Mouse (Mus musculus) myocyte (in vitro differentiated cells): ENCODE measurements at regions not wholly inside any gene's neighbourhood (a gene's known extent, or its start where the extent isn't known, plus 50 kb on each side); places are given as distances from the start of the nearest gene placed in this dataset.

ENCODE experiments used
- H3K27me3 ChIP-seq: one replicate; pipeline ENCODE4 v1.6.1; 2011; ENCODE audit not compliant: control insufficient read depth, insufficient read depth, insufficient read length
- H3K36me3 ChIP-seq: one replicate; pipeline ENCODE4 v1.6.1; 2011; ENCODE audit not compliant: control insufficient read depth, insufficient read depth
- H3K4me2 ChIP-seq: one replicate; pipeline ENCODE4 v1.6.1; 2011; ENCODE audit warnings: low read depth, control low read depth
- H3K4me3 ChIP-seq: one replicate; pipeline ENCODE4 v1.5.1; 2011; ENCODE audit warnings: mild to moderate bottlenecking, control low read depth, moderate library complexity
- H3K79me2 ChIP-seq: one replicate; pipeline ENCODE4 v1.6.1; 2011; ENCODE audit not compliant: control insufficient read depth, insufficient read depth
- H3ac ChIP-seq: one replicate; pipeline ENCODE4 v1.6.1; 2011; ENCODE audit not compliant: control insufficient read depth, insufficient read length
- CEBPB ChIP-seq: IDR thresholded peaks from 2 replicates; pipeline ENCODE4 v1.6.1; 2011; ENCODE audit warnings: mild to moderate bottlenecking, moderate library complexity; ENCODE audit not compliant: poor library complexity, insufficient read depth, severe bottlenecking
- E2F4 ChIP-seq: IDR thresholded peaks from one replicate; pipeline ENCODE4 v1.6.1; 2011; ENCODE audit warnings: mild to moderate bottlenecking, control low read depth, moderate library complexity; ENCODE audit not compliant: insufficient read depth
- MAX ChIP-seq: IDR thresholded peaks from one replicate; pipeline ENCODE4 v1.6.1; 2011; ENCODE audit warnings: low read depth, mild to moderate bottlenecking, control low read depth
- MYOD1 ChIP-seq, 3 experiments: IDR thresholded peaks; one replicate each; pipeline ENCODE4 v1.6.1; 2011; ENCODE audit warnings: control low read depth in 2 of 3, low read depth in 2 of 3, mild to moderate bottlenecking in 2 of 3, moderate library complexity in 1 of 3; ENCODE audit not compliant: insufficient read length in 2 of 3, control insufficient read depth in 1 of 3
- MYOG ChIP-seq, 3 experiments: IDR thresholded peaks; one replicate each; pipeline ENCODE4 v1.6.1; 2011; ENCODE audit warnings: control low read depth in 2 of 3, low read depth in 2 of 3, mild to moderate bottlenecking in 2 of 3; ENCODE audit not compliant: insufficient read length in 2 of 3, control insufficient read depth in 1 of 3, insufficient read depth in 1 of 3
- POLR2A ChIP-seq: IDR thresholded peaks from one replicate; pipeline ENCODE4 v1.6.1; 2011; ENCODE audit warnings: low read depth, mild to moderate bottlenecking, control low read depth, moderate library complexity; ENCODE audit not compliant: insufficient read length
- POLR2AphosphoS2 ChIP-seq: IDR thresholded peaks from one replicate; pipeline ENCODE4 v1.6.1; 2011; ENCODE audit warnings: low read depth, control low read depth; ENCODE audit not compliant: insufficient read length
- REST ChIP-seq: IDR thresholded peaks from one replicate; pipeline ENCODE4 v1.6.1; 2011; ENCODE audit warnings: mild to moderate bottlenecking, control low read depth, moderate library complexity; ENCODE audit not compliant: insufficient read depth, insufficient read length
- SRF ChIP-seq: IDR thresholded peaks from one replicate; pipeline ENCODE4 v1.6.1; 2011; ENCODE audit warnings: low read depth; ENCODE audit not compliant: control insufficient read depth, insufficient read length
- TCF12 ChIP-seq: IDR thresholded peaks from one replicate; pipeline ENCODE4 v1.6.1; 2011; ENCODE audit warnings: mild to moderate bottlenecking, control low read depth; ENCODE audit not compliant: poor library complexity, insufficient read depth, severe bottlenecking
- TCF3 ChIP-seq: IDR thresholded peaks from one replicate; pipeline ENCODE4 v1.6.1; 2011; ENCODE audit warnings: low read depth, control low read depth; ENCODE audit not compliant: insufficient read length
- USF1 ChIP-seq: IDR thresholded peaks from one replicate; pipeline ENCODE4 v1.6.1; 2011; ENCODE audit warnings: low read depth, mild to moderate bottlenecking, control low read depth, moderate library complexity

DNA sequence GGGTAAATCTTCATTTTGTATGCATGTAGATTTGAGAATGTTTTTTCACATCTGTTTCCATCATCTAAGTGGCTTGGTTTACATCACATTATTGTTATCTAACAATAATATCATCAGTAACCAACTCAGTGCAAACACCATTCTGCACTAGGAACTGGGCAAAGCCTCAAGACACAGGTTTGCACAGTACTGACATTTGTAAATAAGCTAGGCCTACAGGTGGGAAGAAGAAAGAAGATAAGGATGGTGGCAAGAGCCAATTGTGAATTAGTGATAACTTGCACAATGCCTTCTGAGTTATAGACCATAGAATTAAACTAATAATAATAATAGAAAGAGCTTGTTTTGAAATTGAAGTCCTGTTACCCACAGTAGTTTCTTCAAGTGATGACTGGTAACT is 317.6 kb downstream of the Epha7 start:
- Histone ChIP-seq H3ac (no peak overlapping the region), H3K27me3 (no peaks in the 10 kb centered on the region), H3K36me3 (no peaks in the 10 kb centered on the region), H3K79me2 (no peaks in the 10 kb centered on the region), H3K4me2 (no peak overlapping the region), H3K4me3 (no peak overlapping the region)
- TF ChIP-seq TCF3 (no peak), MYOD1 (IDR thresholded peaks at IDR 0.05; ENCODE audit: control insufficient read depth in 1 of 3, insufficient read length in 2 of 3, low read depth in 2 of 3) (no peak), MYOG (IDR thresholded peaks at IDR 0.05; ENCODE audit: control insufficient read depth in 1 of 3, insufficient read depth in 1 of 3, insufficient read length in 2 of 3, low read depth in 2 of 3) (no peak), REST (no peak), USF1 (no peak), TCF12 (no peak), CEBPB (no peak), E2F4 (no peak), MAX (no peak)

GRCm38 (mm10) chr4:29133404-29134307 is 320.7 kb downstream of the Epha7 start:
- Histone ChIP-seq H3K27me3 (no peaks in the 10 kb centered on the region), H3K79me2 (no peaks in the 10 kb centered on the region), H3ac (no peak overlapping the region), H3K36me3 (no peaks in the 10 kb centered on the region), H3K4me2 (no peak overlapping the region), H3K4me3 (no peak overlapping the region)
- TF ChIP-seq MYOG (IDR thresholded peaks at IDR 0.05; ENCODE audit: control insufficient read depth in 1 of 3, insufficient read depth in 1 of 3, insufficient read length in 2 of 3, low read depth in 2 of 3) (peak in 1 of 3 experiments; percentile 3), REST (no peak)

DNA sequence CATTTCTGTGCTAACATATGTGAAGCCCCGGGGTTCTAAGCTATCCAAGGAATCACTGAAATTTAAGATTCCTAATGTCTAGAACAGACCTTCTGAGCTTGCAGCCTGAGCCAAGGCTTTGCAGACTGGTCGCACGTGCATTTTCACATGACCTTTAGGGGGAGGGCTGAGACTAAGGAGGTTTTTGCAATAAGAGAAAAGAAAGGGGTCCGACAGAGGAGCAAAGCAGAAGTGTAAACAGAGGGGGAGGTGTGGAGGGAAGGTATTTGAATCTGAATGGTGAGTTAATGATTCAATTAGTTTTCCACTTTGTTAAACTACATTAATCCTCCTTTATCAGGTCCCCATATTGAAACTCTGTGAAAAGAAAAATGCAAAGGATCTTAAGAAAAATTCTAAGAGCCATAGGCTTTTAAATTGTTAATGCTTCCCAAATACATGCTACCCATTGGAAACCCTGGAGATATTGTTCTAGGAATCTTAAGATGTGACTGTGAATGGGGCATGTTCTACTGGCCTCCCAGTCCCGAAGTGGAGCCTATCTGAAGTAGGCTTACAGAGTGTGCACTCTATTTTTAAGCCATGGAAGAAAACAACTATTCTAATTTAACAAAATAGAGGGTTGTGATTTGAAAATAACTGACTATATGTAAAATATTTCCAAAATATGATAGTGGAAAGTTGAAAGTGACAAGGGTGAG is 322.9 kb downstream of the Epha7 start:
- no peak overlapping the region for H3ac ChIP-seq
- no peaks in the 10 kb centered on the region for H3K36me3 ChIP-seq
- TF ChIP-seq TCF3 (no peak), REST (no peak), CEBPB (no peak), USF1 (no peak), MAX (no peak), TCF12 (no peak), E2F4 (no peak)
- no peak overlapping the region for H3K4me2 ChIP-seq
- no peaks in the 10 kb centered on the region for H3K27me3 ChIP-seq
- no peaks in the 10 kb centered on the region for H3K79me2 ChIP-seq
- no peak overlapping the region for H3K4me3 ChIP-seq

- no peaks in the 10 kb centered on the region for H3K27me3 ChIP-seq
- H3K4me2 ChIP-seq, result no peak overlapping the region
- no peaks in the 10 kb centered on the region for H3K79me2 ChIP-seq
- H3ac ChIP-seq, result no peak overlapping the region
- H3K36me3 ChIP-seq, result no peaks in the 10 kb centered on the region
- TF ChIP-seq MAX (no peak), E2F4 (no peak), TCF12 (no peak), CEBPB (no peak), POLR2A (no peak), POLR2AphosphoS2 (no peak), MYOD1 (IDR thresholded peaks at IDR 0.05; ENCODE audit: control insufficient read depth in 1 of 3, insufficient read length in 2 of 3, low read depth in 2 of 3) (no peak), SRF (no peak), TCF3 (no peak)
- no peak overlapping the region for H3K4me3 ChIP-seq
Measured at GRCm38 (mm10) chr4:29138771-29139301, 325.9 kb downstream of the Epha7 start.

DNA sequence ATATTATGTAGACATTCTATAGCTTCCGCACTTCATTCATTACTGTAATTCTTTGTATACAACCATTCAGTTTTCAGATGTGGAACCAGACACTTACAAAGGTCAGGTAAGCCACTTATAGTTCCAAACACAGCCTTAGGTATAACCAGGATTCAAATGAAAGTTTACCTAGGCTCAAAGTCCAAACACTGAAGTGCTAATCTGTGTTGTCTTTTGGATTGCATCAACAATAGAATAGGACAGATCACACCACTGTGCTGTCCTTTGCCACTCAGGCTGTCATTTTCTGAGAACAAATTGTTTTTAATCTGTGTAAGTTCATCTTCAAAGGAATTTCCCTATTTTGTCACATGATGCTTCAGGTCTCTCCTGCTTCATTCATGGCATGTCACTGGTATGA is 330.5 kb downstream of the Epha7 start:
- no peaks in the 10 kb centered on the region for H3K36me3 ChIP-seq
- no peak overlapping the region for H3K4me3 ChIP-seq
- no peak for TF ChIP-seq TCF3
- TF ChIP-seq POLR2AphosphoS2, result no peak
- TF ChIP-seq USF1, result no peak
- TF ChIP-seq TCF12, result no peak
- no peak for TF ChIP-seq CEBPB
- no peak for TF ChIP-seq MAX
- TF ChIP-seq REST, result no peak
- TF ChIP-seq MYOG (IDR thresholded peaks at IDR 0.05; ENCODE audit: control insufficient read depth in 1 of 3, insufficient read depth in 1 of 3, insufficient read length in 2 of 3, low read depth in 2 of 3), result no peak
- no peak for TF ChIP-seq E2F4
- no peak for TF ChIP-seq SRF
- TF ChIP-seq MYOD1 (IDR thresholded peaks at IDR 0.05; ENCODE audit: control insufficient read depth in 1 of 3, insufficient read length in 2 of 3, low read depth in 2 of 3), result no peak
- no peak for TF ChIP-seq POLR2A
- no peaks in the 10 kb centered on the region for H3K27me3 ChIP-seq
- H3K4me2 ChIP-seq, result no peak overlapping the region
- H3K79me2 ChIP-seq, result no peaks in the 10 kb centered on the region
- H3ac ChIP-seq, result no peak overlapping the region
